Mouse (Mus musculus) ES-CJ7 (cell line): ENCODE measurements around the gene Cpsf4.

Source experiments
- DNase-seq: peaks from one replicate; pipeline ENCODE4 v3.0.0; 2011; ENCODE audit warnings: low read depth, low spot score

Cpsf4 gene

DNA sequence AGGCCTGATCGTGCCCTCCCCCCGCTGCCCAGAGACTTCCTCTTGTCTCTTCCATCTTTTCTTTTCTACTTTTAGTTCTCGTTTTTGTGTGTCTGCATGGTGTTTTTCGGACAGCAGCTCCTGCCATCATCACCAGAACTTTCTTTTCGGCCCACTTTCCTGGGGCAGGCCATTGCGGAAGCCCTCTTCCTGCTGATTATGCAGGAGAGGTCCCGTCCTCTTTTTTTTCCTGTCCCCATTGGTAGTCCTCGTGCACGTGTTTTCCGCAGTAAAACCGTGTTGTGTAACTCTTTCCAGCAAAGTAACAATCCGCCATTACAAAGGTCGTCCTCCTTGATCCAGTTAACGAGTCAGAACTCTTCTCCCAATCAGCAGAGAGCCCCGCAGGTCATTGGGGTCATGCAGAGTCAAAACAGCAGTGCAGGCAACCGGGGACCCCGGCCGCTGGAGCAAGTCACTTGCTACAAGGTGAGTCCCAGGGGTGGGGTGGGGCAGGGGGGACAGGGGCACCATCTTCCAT is 11.5 kb downstream of the Cpsf4 start:
- DNase-seq: no peak

- DNase-seq: no peak
These were observed 18.2 kb downstream of the Cpsf4 start for GRCm38 (mm10) chr5:145185244-145185643.

- DNase-seq: no peak
These were observed 22.4 kb downstream of the Cpsf4 start for GRCm38 (mm10) chr5:145189416-145189815.

DNA sequence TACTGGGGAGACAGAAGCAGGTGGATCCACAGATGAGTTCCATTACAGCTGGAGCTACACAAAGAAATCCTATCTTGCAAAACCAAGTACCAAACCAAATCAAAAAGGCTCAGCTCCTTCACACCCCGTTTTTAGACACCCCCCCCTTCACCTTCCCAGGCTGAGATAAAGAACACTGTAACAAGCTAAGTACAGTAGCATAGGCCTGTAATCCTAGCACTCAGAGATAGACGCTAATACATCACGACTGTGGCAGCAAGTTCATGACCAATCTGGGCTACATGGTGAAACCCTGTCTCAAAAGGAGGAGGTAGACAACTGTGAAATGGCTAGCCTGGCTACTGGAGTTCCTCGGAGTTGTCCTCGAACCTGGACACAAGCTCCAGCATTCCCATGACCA is 23.4 kb downstream of the Cpsf4 start:
- DNase-seq: no peak

GRCm38 (mm10) chr5:145190875-145191798 is 24.1 kb downstream of the Cpsf4 start:
- peak; percentile 96 for DNase-seq

- DNase-seq: no peak
These were observed 24.9 kb downstream of the Cpsf4 start, which contains the start of gene Atp5j2 for GRCm38 (mm10) chr5:145191962-145192361. Gene Atp5j2, minus strand, starts transcription at chr5:145192062.

DNA sequence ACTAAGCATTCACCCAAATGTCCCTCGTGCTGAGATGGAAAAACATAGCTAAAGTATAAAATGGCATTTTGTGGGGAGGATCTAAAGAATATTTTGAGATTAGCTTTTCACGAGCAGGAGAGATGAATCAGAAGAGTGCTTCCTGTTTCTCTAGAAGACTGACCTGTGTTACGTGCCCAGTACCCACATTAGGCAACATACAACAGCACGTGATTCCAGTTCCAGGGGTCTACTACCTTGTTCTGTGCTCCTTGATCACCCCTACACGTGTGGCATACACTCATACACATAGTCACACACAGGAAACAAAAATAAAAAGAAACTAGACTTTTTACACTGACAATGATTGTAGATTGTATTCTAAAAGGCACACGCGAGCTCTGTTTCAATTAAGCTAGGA is 33.4 kb downstream of the Cpsf4 start:
- DNase-seq: no peak

GRCm38 (mm10) chr5:145201321-145201991 is 34.4 kb downstream of the Cpsf4 start, which contains the start of gene Zkscan14:
Gene Zkscan14, minus strand, starts transcription at chr5:145201868.
- peak; percentile 87 for DNase-seq

DNA sequence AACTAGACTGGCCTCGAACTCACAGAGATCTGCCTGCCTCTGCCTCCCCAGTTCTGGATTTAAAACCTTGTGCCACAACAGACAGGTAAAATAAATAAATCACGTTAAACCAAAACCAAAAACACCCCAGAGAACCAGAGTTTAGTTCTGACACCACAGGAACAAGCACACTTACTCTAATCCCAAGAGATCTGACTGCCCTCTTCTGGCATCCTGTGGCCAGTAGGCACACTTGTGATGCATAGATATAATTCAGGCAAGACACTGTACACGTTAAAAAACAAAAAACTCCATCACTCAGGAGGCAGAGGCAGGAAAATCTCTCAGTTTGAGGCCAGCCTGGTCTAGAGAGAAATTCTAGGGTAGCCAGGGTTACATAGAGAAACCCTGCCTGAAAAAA is 35.4 kb downstream of the Cpsf4 start:
- DNase-seq: no peak

GRCm38 (mm10) chr5:145203936-145204691 is 37.1 kb downstream of the Cpsf4 start, which contains the start of gene Zkscan5:
Gene Zkscan5, plus strand, starts transcription at chr5:145204562.
- DNase-seq: peak; percentile 100

DNA sequence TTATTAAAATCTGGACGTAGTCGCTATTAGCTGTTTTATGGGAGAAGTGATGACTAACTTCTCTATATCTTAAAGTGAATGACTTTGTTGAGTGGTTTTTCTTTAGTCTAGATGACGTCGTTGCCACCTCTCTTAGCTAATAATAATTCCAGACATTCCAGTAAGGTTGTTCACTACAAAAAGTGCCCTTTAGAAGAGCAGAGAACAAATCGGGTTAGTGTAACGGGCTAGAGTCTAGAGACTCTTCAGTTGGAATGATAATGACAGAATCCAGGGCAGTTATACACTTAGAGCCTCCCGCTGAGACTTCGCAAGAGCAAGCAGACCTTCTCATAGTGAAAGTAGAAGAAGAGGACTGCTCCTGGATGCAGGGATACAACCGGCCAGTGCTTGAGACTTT is 38.0 kb downstream of the Cpsf4 start:
- DNase-seq: peak; percentile 32

DNA sequence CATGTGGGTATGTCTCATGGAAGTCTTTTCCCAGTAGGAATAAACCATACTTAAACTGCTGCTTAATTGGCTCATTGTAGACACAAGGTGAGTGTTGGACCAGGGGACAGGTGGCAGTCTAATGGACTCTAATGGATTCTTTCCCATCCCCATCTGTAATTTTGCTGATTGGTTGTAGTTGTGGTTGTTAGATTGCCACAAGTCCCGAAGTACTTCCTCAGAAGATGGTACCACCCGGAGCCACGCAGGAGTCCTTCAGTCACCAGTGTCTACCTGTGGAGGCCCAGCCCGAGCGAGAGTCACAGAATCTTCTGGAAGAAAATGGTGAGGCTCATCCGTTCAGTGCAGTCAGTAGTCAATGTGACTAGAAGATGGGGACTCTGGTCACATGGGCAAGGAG is 40.4 kb downstream of the Cpsf4 start:
- DNase-seq: no peak

GRCm38 (mm10) chr5:145207954-145208353 is 40.9 kb downstream of the Cpsf4 start:
- DNase-seq: no peak

DNA sequence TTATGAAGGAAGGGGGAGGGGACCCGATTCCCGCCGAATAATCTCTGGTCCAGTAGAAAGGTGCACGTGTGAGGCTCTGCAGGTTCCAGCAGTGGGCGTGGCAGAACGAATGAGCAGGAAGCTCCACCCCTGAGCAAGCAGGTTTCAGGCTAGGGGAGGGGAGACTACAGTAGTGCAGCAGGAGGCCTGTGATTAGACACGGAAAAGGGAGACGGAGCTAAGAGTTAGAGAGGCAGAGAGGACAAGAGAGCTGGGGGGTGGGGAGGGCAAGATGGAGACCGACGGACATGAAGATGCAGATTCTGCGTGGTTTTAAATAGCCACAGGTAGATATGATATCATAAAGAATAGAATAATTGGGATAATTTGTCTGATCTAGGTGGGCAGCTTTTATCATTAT is 41.4 kb downstream of the Cpsf4 start:
- DNase-seq: peak; percentile 89

DNA sequence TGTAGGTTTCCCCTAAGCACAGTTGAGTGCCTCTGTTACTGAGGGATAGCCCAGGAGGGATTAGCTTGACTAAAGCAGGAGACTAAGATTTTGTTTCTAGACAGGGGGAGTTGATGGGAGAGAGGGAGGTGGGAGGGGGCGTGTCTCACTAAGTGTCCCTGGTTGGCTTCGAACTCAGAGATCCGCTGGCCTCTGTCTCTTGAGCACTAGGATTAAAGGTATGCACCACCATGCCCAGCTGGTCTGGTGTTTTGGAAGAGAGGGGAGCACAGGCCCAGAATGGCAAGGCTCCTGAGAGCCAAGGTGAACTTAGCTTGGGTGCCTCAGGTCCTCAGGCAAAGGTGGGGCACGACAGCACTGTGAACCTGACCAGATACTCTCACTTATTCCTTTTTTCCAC is 44.3 kb downstream of the Cpsf4 start:
- DNase-seq: no peak

GRCm38 (mm10) chr5:145212216-145212615 is 45.2 kb downstream of the Cpsf4 start:
- DNase-seq: no peak

- peak; percentile 76 for DNase-seq
These were observed 46.5 kb downstream of the Cpsf4 start for GRCm38 (mm10) chr5:145213505-145213904.

DNA sequence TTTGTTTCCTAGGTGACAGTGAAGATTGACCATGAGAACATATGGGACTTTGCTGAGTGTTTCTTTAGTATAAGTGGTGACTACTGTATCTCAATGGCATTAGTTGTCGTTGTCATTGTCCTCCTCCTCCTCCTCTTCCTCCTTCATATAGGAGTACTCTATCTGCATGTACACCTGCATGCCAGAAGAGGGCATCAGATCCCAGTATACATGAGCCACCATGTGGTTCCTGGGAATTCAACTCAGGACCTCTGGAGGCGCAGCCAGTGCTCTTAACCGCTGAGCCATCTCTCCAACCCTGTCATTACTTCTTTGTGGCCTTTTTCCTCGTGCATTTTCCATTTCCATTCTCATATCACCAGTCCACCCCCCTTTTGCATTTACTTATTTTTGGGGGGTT is 47.7 kb downstream of the Cpsf4 start:
- peak; percentile 87 for DNase-seq

DNA sequence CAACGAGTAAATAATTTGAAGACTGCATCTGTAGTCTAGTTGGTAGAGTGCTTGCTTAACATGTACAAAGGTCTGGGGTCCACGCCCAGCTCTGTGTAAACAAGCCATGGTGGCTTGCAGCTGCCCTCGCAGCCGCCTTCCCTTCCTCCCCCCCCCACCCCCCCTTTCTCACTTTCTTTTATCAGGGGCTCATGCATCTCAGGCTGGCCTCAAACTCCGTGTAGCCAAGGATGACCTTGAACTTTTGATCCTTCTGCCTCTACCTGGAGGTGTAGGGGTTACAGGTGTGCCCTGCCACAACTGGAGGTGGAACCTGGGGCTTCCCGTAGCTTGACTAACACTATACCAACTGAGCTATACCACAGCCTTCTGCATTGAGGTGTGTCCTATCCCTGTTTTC is 50.7 kb downstream of the Cpsf4 start:
- DNase-seq: peak; percentile 78

GRCm38 (mm10) chr5:145218206-145218605 is 51.2 kb downstream of the Cpsf4 start:
- DNase-seq: no peak

DNA sequence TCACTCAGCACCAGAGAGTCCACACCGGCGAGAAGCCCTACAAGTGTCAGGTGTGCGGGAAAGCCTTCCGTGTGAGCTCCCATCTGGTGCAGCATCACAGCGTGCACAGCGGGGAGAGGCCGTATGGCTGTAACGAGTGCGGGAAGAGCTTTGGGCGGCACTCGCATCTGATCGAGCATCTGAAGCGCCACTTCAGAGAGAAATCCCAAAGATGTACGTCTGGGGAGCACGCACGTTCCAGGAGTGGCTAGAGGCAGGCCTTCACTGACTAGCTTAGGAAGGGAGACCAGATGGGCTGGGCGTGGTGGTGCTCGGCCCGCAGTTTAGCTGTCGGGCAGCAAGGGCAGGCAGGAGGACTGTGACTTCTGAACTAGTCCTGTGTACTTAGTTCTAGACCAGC is 51.7 kb downstream of the Cpsf4 start:
- peak; percentile 55 for DNase-seq

- DNase-seq: no peak
These were observed 53.0 kb downstream of the Cpsf4 start for GRCm38 (mm10) chr5:145219981-145220380.
